ENCODE assay signal across 28 mouse cellular contexts in the genomic region with DNA sequence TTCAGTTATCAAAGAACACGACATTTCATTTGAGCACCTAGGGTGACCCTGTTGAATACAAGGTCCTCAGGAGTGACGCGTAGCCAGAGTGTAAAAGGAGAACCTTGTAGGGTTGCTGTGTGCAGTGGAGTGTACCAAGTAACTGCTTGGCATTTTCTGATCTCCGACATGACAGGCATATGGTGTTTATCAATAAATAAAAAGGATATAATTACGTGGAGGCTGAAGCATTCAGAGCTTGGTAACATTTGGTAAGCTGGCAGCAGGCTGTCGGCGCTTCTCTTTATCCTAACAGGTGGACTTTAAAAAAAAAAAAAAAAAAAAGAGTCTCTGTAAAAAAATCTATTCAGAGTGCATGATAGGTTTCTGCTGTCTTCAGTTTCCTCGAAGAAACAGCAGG. TPM values are rescaled to one million over a fixed set of nuclear protein-coding genes. Genes with fewer than 3 reads are reported as not detected.
"Had no signal": no experiment of that assay in that cellular context is flagged by ENCODE, and none has a peak within 500 bp of the region (broad histone marks: within the 10 kb centered on the region; RNA-seq: fewer than 3 reads in every experiment).

No protein-coding gene starts in this region.

- H3K9ac ChIP-seq: heart, embryonic 13.5 days; heart, embryonic 15.5 days; hindbrain, embryonic 13.5 days; hindbrain, embryonic 15.5 days; kidney, embryonic 15.5 days; limb, embryonic 13.5 days; limb, embryonic 15.5 days; liver, embryonic 12.5 days; liver, embryonic 14.5 days had no signal

- H3K27me3 ChIP-seq: heart, embryonic 13.5 days; heart, embryonic 15.5 days; hindbrain, embryonic 13.5 days; hindbrain, embryonic 15.5 days; kidney, embryonic 15.5 days; limb, embryonic 13.5 days; limb, embryonic 15.5 days; liver, embryonic 12.5 days had no signal

- DNase-seq: gastrocnemius, postnatal 14 days; gastrocnemius, postnatal 36 days; heart, adult 11 months; heart, adult 2 months; heart, postnatal 14 days; heart, postnatal 36 days; kidney, adult 11 months; kidney, adult 2 months; kidney, adult 9 months; kidney, postnatal 14 days; kidney, postnatal 36 days; layer of hippocampus, adult 9-11 months; layer of hippocampus, postnatal 36 days; left cerebral cortex, postnatal 4 days had no signal

- ATAC-seq: hindbrain, postnatal 0 days; intestine, embryonic 16.5 days; liver, embryonic 12.5 days had no signal

- H3K4me2 ChIP-seq: heart, embryonic 11.5 days; heart, embryonic 13.5 days; heart, embryonic 15.5 days; hindbrain, embryonic 13.5 days; hindbrain, embryonic 15.5 days; kidney, embryonic 15.5 days; limb, embryonic 13.5 days; limb, embryonic 15.5 days; liver, embryonic 12.5 days had no signal

- H3K36me3 ChIP-seq: heart, embryonic 13.5 days; heart, embryonic 15.5 days; hindbrain, embryonic 13.5 days; hindbrain, embryonic 15.5 days; kidney, embryonic 15.5 days; limb, embryonic 13.5 days; limb, embryonic 15.5 days; liver, embryonic 12.5 days had no signal

- H3K27ac ChIP-seq: heart, adult 2 months; heart, embryonic 13.5 days; heart, embryonic 15.5 days; hindbrain, embryonic 13.5 days; hindbrain, embryonic 15.5 days; hindbrain, postnatal 0 days; kidney, embryonic 15.5 days; kidney, postnatal 0 days; limb, embryonic 13.5 days; limb, embryonic 15.5 days; liver, embryonic 12.5 days; liver, embryonic 14.5 days had no signal

- H3K9me3 ChIP-seq: heart, embryonic 15.5 days; hindbrain, embryonic 13.5 days; hindbrain, embryonic 15.5 days; limb, embryonic 13.5 days; limb, embryonic 15.5 days; liver, embryonic 12.5 days had no signal

- H3K4me3 ChIP-seq: heart, adult 2 months; heart, embryonic 13.5 days; heart, embryonic 15.5 days; hindbrain, embryonic 13.5 days; hindbrain, embryonic 15.5 days; kidney, embryonic 15.5 days; limb, embryonic 13.5 days; limb, embryonic 15.5 days; liver, embryonic 12.5 days had no signal

- H3K4me1 ChIP-seq: heart, embryonic 13.5 days; heart, embryonic 15.5 days; hindbrain, embryonic 13.5 days; hindbrain, embryonic 15.5 days; kidney, embryonic 15.5 days; limb, embryonic 13.5 days; limb, embryonic 15.5 days; liver, embryonic 12.5 days had no signal

RNA-seq across cellular contexts. Expression of a gene that starts 30.8 kb away (rescaled TPM):
- polyA plus RNA-seq: liver, adult 2 months had no signal
